Mouse (Mus musculus) kidney, adult 2 months (tissue): ENCODE measurements around the gene Shank3.

Source experiments
- CTCF ChIP-seq: fragments of 200-500 bp; conservative IDR thresholded peaks from 2 replicates; pipeline ENCODE4 v1.5.1; 2011; ENCODE audit warnings: low read depth, mild to moderate bottlenecking, control low read depth, low read length, moderate library complexity, mixed read lengths; ENCODE audit not compliant: insufficient read depth, insufficient read length
- POLR2A ChIP-seq: fragments of 200-500 bp; IDR thresholded peaks from one replicate; pipeline ENCODE4 v1.6.1; 2011; ENCODE audit warnings: low read depth, low read length, control low read depth

GRCm38 (mm10) chr15:89532924-89533842 is 33.8 kb downstream of the Shank3 start:
- TF ChIP-seq CTCF (no peak), POLR2A (no peak)
